Mouse (Mus musculus) bone marrow macrophage, adult 2 months (primary cell): ENCODE data around the gene Trip11. TPM values are rescaled to one million over a fixed set of nuclear protein-coding genes. Genes with fewer than 3 reads are reported as not detected.
A peak's percentile ranks its signal among the peaks of the same experiment; 100 is the strongest.
"Not testable (repeated sequence)": the region's sequence is repeated elsewhere in the genome, so short reads cannot be mapped to it uniquely, and the experiment has no call there.

ENCODE experiments used
- H3K27ac ChIP-seq: 2 replicates; pipeline ENCODE4 v1.5.1; 2012; ENCODE audit warnings: low read depth, low read length; ENCODE audit not compliant: insufficient read depth
- H3K4me1 ChIP-seq: 2 replicates; pipeline ENCODE4 v1.6.1; 2012; ENCODE audit warnings: low read length; ENCODE audit not compliant: control insufficient read depth, insufficient read depth
- H3K4me3 ChIP-seq: 2 replicates; pipeline ENCODE4 v1.5.1; 2012; ENCODE audit warnings: mild to moderate bottlenecking, low read length, moderate library complexity; ENCODE audit not compliant: insufficient read depth
- CTCF ChIP-seq: IDR thresholded peaks from 2 replicates; pipeline ENCODE4 v1.5.1; 2012; ENCODE audit warnings: low read depth, mild to moderate bottlenecking, low read length, moderate library complexity
- POLR2A ChIP-seq: IDR thresholded peaks from 2 replicates; pipeline ENCODE4 v1.6.1; 2012; ENCODE audit warnings: mild to moderate bottlenecking, low read depth, low read length, borderline replicate concordance
- polyA plus RNA-seq: library from polyadenylated mRNA; stranded (reverse); fragments of >200 nt; gene quantifications from 2 replicates; pipeline ENCODE4 v1.2.4, GENCODE M21; 2012; ENCODE audit not compliant: missing spikeins, insufficient read depth, insufficient read length

Gene Trip11
- 19.4 and 23.5 TPM in 2 replicates for polyA plus RNA-seq

DNA sequence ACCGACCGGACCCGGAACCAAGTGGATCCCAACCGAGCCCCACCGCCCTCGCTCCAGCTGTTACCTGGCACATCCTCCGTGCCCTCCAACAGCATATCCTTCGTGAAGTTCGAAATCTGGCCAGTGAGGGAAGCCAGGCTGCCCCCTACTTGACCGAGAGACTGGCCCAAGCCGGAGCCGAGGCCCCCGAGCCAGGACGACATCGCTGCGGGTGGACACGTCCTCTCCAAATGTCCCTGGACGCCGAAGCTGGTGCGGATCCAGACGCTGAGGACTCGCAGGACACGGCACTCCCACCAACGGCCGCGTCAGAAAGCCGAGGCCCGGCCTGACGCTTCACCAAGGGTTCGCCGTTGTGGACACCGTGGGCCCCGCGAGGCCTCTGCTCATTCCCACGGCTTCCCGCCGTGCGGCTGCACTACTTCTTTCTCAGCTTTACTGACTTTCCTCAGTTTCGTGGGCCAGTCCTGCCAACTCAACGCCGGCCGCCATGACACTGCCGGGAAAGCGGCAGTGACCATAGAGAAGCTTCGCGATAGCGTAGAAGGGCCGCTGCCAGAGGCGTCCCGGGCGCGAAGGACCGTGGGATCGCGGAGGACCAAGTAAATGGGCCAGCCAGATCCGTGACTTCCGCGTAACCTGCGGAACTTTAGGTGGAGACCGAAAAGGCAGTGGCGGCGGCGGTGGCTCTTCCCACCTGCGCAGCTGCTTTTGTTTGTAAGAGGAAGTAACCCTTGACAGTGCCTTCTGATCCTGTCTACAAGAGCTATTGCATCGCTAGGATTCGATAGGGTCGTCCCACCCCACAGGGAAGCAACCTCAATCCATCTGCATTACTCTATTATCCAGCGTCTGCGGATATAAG, at the start of gene Trip11:
Gene Trip11 (minus strand): TSS at position 642 of the 865 bp plus-strand sequence.
- Histone ChIP-seq H3K27ac (peak within 1 kb of the TSS; percentile 78), H3K4me3 (peak within 1 kb of the TSS; percentile 84), H3K4me1 (peaks cover 20% of the 10 kb centered on the region)
- TF ChIP-seq CTCF (no peak), POLR2A (no peak)

DNA sequence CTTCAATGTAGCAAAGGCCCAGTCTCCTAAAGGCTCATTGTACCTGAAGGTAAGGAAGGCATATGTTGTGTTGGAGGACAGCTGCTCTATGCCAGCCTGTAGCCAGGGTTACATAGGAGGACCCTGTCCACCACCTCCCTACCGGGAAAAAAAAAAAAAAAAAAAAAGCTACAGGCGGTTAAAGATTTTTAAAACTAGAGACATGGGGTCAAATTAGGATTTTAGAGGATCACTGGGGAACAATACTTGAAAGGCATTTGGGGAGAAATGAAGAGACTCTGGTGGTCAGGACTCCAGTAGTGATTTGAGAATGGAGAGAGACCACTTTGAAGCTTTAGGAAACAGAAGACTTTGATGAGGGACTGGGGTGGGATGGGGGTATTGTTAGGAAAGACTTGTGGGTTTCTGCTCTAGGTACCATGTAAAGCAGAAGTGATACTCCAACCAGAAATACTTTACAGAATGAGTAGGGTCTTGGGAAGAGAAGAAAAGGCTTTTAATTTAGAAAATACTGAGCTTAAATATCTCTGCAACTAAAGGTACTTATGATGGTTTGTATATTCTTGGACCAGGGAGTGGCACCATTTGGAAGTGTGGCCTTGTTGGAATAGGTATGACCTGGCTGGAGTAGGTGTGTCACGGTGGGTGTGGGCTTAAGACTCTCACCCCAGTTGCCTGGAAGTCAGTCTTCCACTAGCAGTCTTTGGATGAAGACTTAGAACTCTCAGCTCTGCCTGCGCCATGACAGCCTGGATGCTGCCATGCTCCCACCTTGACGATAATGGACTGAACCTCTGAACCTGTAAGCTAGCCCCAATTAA, 46.1 kb upstream of the Trip11 start:
- Histone ChIP-seq H3K27ac (peak overlapping the region; percentile 89), H3K4me1 (peaks cover 14% of the 10 kb centered on the region), H3K4me3 (peak overlapping the region; percentile 43)

DNA sequence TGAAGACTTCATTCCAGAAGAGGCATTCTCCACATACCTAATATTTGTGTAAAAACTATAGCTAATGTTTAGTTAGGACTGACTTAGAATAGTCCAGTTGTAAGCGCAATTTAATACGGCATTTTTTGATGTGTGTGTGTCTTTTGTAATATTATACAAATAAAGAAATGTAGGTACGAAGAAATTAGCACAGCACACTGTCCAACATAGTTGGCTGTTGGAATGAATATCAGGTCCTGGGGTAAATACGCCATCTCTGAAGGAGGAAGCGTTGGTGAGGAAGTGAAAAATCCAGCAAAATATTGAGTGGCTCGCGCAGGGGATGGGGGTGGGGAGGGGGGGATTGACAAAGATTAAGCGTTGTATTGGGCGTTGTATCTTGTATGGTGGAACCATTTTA, 45.5 kb upstream of the Trip11 start:
- Histone ChIP-seq H3K27ac (peak overlapping the region; percentile 89), H3K4me1 (peaks cover 14% of the 10 kb centered on the region), H3K4me3 (peak overlapping the region; percentile 47)
- TF ChIP-seq POLR2A: no peak

DNA sequence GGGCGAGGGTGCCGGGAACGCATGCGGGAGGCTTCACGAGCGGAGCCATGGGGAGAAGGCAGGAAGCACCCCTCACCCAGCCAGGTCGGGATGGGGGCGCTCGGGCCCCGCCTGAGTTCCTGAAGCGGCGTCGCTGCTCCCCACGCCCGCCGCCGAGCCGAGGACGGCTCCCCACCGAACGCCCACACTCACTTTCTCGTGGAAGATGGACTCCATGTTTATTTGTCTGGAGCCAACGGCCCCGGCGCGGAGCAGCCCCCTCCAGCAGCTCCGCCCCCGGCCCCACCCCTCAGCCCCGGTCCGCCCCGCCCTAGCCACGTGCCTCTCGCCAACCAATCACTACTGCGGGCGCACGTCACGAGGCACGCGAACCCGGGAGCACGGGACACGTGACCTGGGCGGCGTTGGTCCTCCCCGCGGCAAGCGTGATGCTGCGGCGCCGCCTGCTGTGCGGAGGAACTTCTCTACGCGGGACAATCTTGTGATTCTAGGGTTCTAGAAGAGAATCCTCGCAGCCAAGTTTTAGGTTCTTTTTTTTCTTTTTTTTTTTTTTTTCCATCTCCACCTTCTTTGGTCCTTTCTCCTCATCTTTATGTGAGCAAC, 45.0 kb upstream of the Trip11 start, which contains the start of gene Atxn3:
Gene Atxn3 (minus strand): TSS at position 305 of the 603 bp plus-strand sequence.
- Histone ChIP-seq H3K27ac (peak within 1 kb of the TSS; percentile 89), H3K4me3 (peak within 1 kb of the TSS; percentile 97), H3K4me1 (peaks cover 14% of the 10 kb centered on the region)
- TF ChIP-seq CTCF: 0 out of 2 replicates have a peak, but pooled peaks have one; percentile 20
- no peak for TF ChIP-seq POLR2A

DNA sequence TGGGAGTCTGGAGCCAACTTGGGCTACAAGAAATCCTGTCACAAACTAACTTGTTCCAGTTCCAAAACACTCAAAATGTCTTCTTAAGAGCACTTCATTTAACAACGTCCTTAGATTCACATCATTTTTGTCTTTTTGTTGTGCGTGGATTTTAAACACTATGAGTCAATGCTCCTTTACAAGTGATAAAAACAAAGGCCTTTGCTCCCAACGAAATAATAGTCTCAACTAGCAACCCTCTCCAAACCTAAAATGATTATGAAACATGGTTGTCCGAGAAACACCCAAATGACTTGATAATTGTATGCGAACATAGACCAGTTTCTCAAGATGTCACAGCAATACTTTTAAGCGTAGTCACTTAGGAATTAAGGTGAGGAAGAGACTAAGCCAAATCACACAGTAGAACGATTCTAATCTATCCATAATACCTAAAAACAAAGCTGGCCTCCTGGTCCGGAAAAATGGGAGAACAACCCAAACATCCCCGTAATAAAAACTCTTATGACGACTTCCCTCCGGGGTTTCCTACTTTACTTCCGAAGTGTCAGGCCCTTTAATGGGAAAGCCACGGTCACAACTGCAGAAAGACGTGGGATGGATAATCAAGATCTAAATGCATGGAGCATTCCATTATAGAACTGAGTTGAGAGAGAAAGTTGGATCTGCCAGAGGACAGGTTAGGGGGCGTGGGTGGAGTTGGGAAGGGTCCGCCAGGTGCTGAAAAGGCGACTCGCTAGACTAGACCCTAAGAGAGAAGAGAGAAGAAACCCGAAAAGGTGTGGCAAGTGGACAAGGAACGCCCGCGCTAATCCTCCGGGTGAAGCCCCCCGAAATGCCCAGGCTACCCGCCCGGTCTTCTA, 44.2 kb upstream of the Trip11 start:
- peak overlapping the region; percentile 52 for H3K27ac ChIP-seq
- peaks cover 14% of the 10 kb centered on the region for H3K4me1 ChIP-seq
- H3K4me3 ChIP-seq: peak overlapping the region; percentile 97
- TF ChIP-seq CTCF: no peak
- no peak for TF ChIP-seq POLR2A

DNA sequence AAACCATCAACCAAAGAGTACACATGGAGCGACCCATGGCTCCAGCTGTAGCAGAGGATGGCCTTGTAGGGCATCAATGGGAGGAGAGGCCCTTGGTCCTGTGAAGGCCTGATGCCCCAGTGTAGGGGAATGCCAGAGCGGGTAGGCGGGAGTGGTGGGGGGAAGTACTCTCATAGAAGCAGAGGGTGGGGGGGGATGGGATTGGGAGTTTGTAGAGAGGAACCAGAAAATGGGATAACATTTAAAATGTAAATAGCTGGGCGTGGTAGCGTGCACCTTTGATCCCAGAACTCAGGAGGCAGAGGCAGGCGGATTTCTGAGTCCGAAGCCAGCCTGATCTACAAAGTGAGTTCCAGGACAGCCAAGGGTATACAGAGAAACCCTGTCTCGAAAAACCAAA, 42.8 kb upstream of the Trip11 start:
- not testable (repeated sequence) for H3K27ac ChIP-seq, H3K4me3 ChIP-seq
- peaks cover 14% of the 10 kb centered on the region for H3K4me1 ChIP-seq

DNA sequence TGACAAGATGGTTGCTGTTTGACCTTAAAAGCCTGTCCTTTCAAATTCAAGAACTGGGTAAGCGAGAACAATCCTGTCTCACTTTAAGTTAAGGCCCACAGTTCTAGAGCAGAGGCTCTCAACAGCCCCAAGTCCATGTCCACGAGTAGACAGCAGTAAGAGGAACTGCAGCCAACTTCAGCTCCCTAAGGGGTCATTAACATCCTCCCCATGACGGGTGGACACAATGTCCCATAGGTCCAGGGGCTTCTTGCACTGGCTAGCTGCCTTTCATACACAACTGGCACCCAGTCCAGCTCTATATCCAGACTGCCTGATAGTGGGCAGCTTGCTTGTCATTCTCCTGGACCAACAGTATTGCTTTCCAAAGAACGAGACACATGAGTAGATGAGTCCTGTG, 35.7 kb upstream of the Trip11 start:
- Histone ChIP-seq H3K27ac (no peak overlapping the region), H3K4me1 (no peaks in the 10 kb centered on the region), H3K4me3 (no peak overlapping the region)
- TF ChIP-seq CTCF (no peak), POLR2A (no peak)

DNA sequence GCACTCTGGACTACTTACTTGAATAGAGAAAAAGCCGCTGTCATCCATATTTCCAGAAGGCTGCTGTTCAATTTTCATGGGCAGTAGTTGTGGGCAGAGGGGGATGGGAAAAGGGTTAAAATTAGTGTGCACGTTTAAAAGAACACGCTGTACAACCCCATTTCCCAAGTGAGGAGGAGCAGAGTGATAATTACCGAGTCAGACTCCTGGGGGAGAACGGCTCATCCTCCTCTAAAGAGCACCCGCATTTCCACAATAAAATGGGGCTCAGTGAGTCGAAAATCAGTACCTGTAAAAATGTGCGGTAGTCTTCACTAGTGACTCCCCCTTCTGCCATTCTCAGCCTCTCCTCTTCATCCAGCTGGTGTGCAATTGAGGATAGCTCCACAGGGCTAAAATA, 34.9 kb upstream of the Trip11 start:
- TF ChIP-seq POLR2A (no peak), CTCF (no peak)
- no peak overlapping the region for H3K4me3 ChIP-seq
- no peak overlapping the region for H3K27ac ChIP-seq
- H3K4me1 ChIP-seq: no peaks in the 10 kb centered on the region

DNA sequence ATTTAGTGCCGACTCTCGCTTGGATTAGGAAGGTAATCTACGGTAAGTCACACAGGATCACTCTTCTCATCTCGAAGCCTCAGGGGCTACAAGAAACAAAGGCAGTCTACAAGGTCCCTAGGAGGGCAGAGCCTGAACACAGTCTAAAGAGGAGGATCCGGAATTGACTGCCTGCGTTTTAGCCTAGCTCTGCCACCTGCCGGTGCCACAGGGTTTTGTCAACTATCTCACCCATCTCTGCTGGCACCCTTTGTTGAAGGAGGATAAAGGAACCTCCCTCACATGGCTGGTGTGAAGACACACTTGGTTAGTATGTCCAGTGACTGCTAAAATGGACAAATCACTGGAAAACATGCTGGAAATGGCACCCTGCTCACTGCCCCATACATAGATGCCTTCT, 24.5 kb upstream of the Trip11 start:
- Histone ChIP-seq H3K27ac (no peak overlapping the region), H3K4me3 (no peak overlapping the region), H3K4me1 (no peaks in the 10 kb centered on the region)
- no peak for TF ChIP-seq POLR2A
